Mouse (Mus musculus) brain, embryonic 14.5 days (tissue): Measurements from ENCODE around the gene Pigf.

Source experiments
- CTCF ChIP-seq: fragments of 200-500 bp; IDR thresholded peaks from 2 replicates; pipeline ENCODE4 v1.5.1; 2012; ENCODE audit warnings: inconsistent platforms, mild to moderate bottlenecking, moderate library complexity, borderline replicate concordance; ENCODE audit not compliant: insufficient read depth, insufficient read length; ENCODE audit errors: extremely low read depth
- POLR2A ChIP-seq: fragments of 200-500 bp; IDR thresholded peaks from 2 replicates; pipeline ENCODE4 v1.6.1; 2012; ENCODE audit warnings: mild to moderate bottlenecking, inconsistent platforms, borderline replicate concordance; ENCODE audit not compliant: poor library complexity, insufficient read depth, insufficient read length, severe bottlenecking; ENCODE audit errors: extremely low read depth

GRCm38 (mm10) chr17:86970026-86970750 lies 55.0 kb downstream of the Pigf start:
- TF ChIP-seq CTCF (no peak), POLR2A (no peak)
